Mouse (Mus musculus) neural tube, embryonic 10.5 days (tissue): ENCODE data around the gene Mink1.
"Not testable (repeated sequence)": the region's sequence is repeated elsewhere in the genome, so short reads cannot be mapped to it uniquely, and the experiment has no call there.

ENCODE experiments used
- DNase-seq: peaks from one replicate; pipeline ENCODE4 v3.0.0-alpha.2; 2017; ENCODE audit warnings: low spot score; ENCODE audit errors: extremely low spot score

Mink1 gene

GRCm38 (mm10) chr11:70562287-70562994, at the start of gene Mink1:
Gene Mink1, plus strand, starts transcription at chr11:70562881.
- peak; percentile 91 for DNase-seq

- no peak for DNase-seq
Measured at GRCm38 (mm10) chr11:70513520-70513919, 49.2 kb upstream of the Mink1 start.

- no peak for DNase-seq
Measured at GRCm38 (mm10) chr11:70514288-70514687, 48.4 kb upstream of the Mink1 start, which contains the start of gene Vmo1. Gene Vmo1, minus strand, starts transcription at chr11:70514616.

GRCm38 (mm10) chr11:70516352-70516751, 46.3 kb upstream of the Mink1 start:
- peak; percentile 21 for DNase-seq

- DNase-seq = no peak
Measured at GRCm38 (mm10) chr11:70518436-70518835, 44.2 kb upstream of the Mink1 start.

GRCm38 (mm10) chr11:70518923-70519322, 43.8 kb upstream of the Mink1 start, which contains the start of gene Gltpd2:
Gene Gltpd2, plus strand, starts transcription at chr11:70519196.
- no peak for DNase-seq

GRCm38 (mm10) chr11:70520178-70520769, 42.4 kb upstream of the Mink1 start:
- peak; percentile 68 for DNase-seq

- not testable (repeated sequence) for DNase-seq
Measured at GRCm38 (mm10) chr11:70523306-70523989, 39.2 kb upstream of the Mink1 start.

- no peak for DNase-seq
Measured at GRCm38 (mm10) chr11:70524782-70525181, 37.9 kb upstream of the Mink1 start.

- peak; percentile 87 for DNase-seq
Measured at GRCm38 (mm10) chr11:70525184-70525678, 37.5 kb upstream of the Mink1 start, which contains the start of gene Psmb6. Gene Psmb6, plus strand, starts transcription at chr11:70525367.

- no peak for DNase-seq
Measured at GRCm38 (mm10) chr11:70525726-70526125, 37.0 kb upstream of the Mink1 start.

- DNase-seq = no peak
Measured at GRCm38 (mm10) chr11:70526211-70526610, 36.5 kb upstream of the Mink1 start.

- DNase-seq = no peak
Measured at GRCm38 (mm10) chr11:70528610-70529009, 34.1 kb upstream of the Mink1 start.

- not testable (repeated sequence) for DNase-seq
Measured at GRCm38 (mm10) chr11:70531065-70531464, 31.6 kb upstream of the Mink1 start.

GRCm38 (mm10) chr11:70532839-70533238, 29.8 kb upstream of the Mink1 start, which contains the start of gene Gm40193:
Gene Gm40193, minus strand, starts transcription at chr11:70532939.
- DNase-seq = no peak

- no peak for DNase-seq
Measured at GRCm38 (mm10) chr11:70539423-70539822, 23.3 kb upstream of the Mink1 start.

GRCm38 (mm10) chr11:70539877-70540587, 22.6 kb upstream of the Mink1 start, which contains the start of gene Pld2:
Gene Pld2, plus strand, starts transcription at chr11:70540064.
- peak; percentile 85 for DNase-seq

- DNase-seq = no peak
Measured at GRCm38 (mm10) chr11:70540928-70541327, 21.8 kb upstream of the Mink1 start.

- DNase-seq = no peak
Measured at GRCm38 (mm10) chr11:70541415-70541814, 21.3 kb upstream of the Mink1 start.

GRCm38 (mm10) chr11:70544496-70544895, 18.2 kb upstream of the Mink1 start:
- DNase-seq = no peak

GRCm38 (mm10) chr11:70551526-70551925, 11.2 kb upstream of the Mink1 start:
- DNase-seq = no peak
